Mouse (Mus musculus) testis, adult 2 months (tissue): Measurements from ENCODE around the gene Ppp3r2. TPM values are rescaled to one million over a fixed set of nuclear protein-coding genes. Genes with fewer than 3 reads are reported as not detected.

Source experiments
- H3K27ac ChIP-seq: fragments of 200-500 bp; 2 replicates; pipeline ENCODE4 v1.5.1; 2012; ENCODE audit warnings: low read depth, low read length; ENCODE audit not compliant: control insufficient read depth, insufficient read depth
- H3K27me3 ChIP-seq: fragments of 200-500 bp; 2 replicates; pipeline ENCODE4 v1.6.1; 2012; ENCODE audit warnings: mild to moderate bottlenecking, low read length, moderate library complexity; ENCODE audit not compliant: control insufficient read depth, insufficient read depth
- H3K36me3 ChIP-seq: fragments of 200-500 bp; 2 replicates; pipeline ENCODE4 v1.6.1; 2012; ENCODE audit warnings: mild to moderate bottlenecking, low read length; ENCODE audit not compliant: control insufficient read depth, insufficient read depth
- H3K4me1 ChIP-seq: fragments of 200-500 bp; 2 replicates; pipeline ENCODE4 v1.6.1; 2012; ENCODE audit warnings: low read length; ENCODE audit not compliant: control insufficient read depth, insufficient read depth
- H3K4me3 ChIP-seq: fragments of 200-500 bp; 2 replicates; pipeline ENCODE4 v1.5.1; 2012; ENCODE audit warnings: low read depth, mild to moderate bottlenecking, low read length, moderate library complexity, mixed read lengths; ENCODE audit not compliant: control insufficient read depth
- CTCF ChIP-seq: fragments of 200-500 bp; IDR thresholded peaks from 2 replicates; pipeline ENCODE4 v1.5.1; 2012; ENCODE audit warnings: low read depth, mild to moderate bottlenecking, inconsistent platforms, low read length, moderate library complexity; ENCODE audit not compliant: control insufficient read depth, insufficient read depth, insufficient replicate concordance
- POLR2A ChIP-seq: fragments of 200-500 bp; IDR thresholded peaks from 2 replicates; pipeline ENCODE4 v1.6.1; 2012; ENCODE audit warnings: low read depth, mild to moderate bottlenecking, inconsistent platforms, low read length, moderate library complexity; ENCODE audit not compliant: control insufficient read depth
- polyA plus RNA-seq: library from polyadenylated mRNA; depleted of rRNA; stranded (reverse); fragments of >200 nt; gene quantifications from 2 replicates; pipeline ENCODE4 v1.2.3, GENCODE M21; 2012; rRNA removed

Ppp3r2 gene
- polyA plus RNA-seq, 1 experiment = 153 TPM

GRCm38 (mm10) chr4:49631319-49632138, 50.3 kb downstream of the Ppp3r2 start, which contains the start of gene Rnf20:
TSS of gene Rnf20 (plus strand) at chr4:49632006.
- peaks cover 3% of the 10 kb centered on the region; the same call in 1 of the 2 replicates for H3K36me3 ChIP-seq
- peak within 1 kb of the TSS; percentile 75 for H3K27ac ChIP-seq
- peak within 1 kb of the TSS; percentile 91 for H3K4me3 ChIP-seq
- H3K27me3 ChIP-seq = no peaks in the 10 kb centered on the region
- peaks cover 3% of the 10 kb centered on the region for H3K4me1 ChIP-seq
- TF ChIP-seq POLR2A = peak; percentile 95
- no peak; the same call in 1 of the 2 replicates for TF ChIP-seq CTCF

DNA sequence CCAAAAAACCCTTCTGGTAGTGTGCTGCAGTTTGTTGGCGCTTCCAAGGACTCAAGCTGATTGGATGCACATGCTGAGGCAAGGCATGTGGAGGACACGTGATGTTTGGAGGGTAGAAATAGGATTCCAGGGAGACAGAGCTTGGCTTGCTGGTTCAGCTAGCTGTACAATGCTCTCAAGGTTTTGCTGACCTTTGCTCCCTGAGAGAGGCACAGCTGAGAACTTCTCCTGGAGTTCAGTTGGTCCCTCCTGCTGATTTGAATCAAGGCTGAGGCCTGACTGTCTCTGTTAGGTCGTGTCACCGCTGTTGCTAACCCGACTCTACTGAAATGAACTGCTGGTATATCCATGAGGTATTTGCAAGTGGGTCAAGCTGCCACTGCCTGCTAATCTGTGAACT, 52.9 kb downstream of the Ppp3r2 start:
- no peaks in the 10 kb centered on the region for H3K36me3 ChIP-seq
- H3K4me3 ChIP-seq = no peak overlapping the region
- H3K27ac ChIP-seq = no peak overlapping the region
- TF ChIP-seq POLR2A (no peak), CTCF (no peak)
- H3K27me3 ChIP-seq = no peaks in the 10 kb centered on the region
- peaks cover 3% of the 10 kb centered on the region for H3K4me1 ChIP-seq

Other genes with a start within 250 kb of the Ppp3r2 start
- 0.34 TPM in 1 of 2 replicates, not detected in the other for gene Acnat1, start 208.1 kb downstream of the Ppp3r2 start, polyA plus RNA-seq
- not detected in 2 replicates for gene Baat, start 175.5 kb downstream of the Ppp3r2 start, polyA plus RNA-seq
- 2.3 and 3.0 TPM in 2 replicates for gene Mrpl50, start 160.9 kb downstream of the Ppp3r2 start, polyA plus RNA-seq
- gene Zfp189, start 160.8 kb downstream of the Ppp3r2 start, polyA plus RNA-seq = 4.9 and 5.4 TPM in 2 replicates
- 0.10 and 0.25 TPM in 2 replicates for gene Aldob, start 132.5 kb downstream of the Ppp3r2 start, polyA plus RNA-seq
- gene Tmem246, start 84.1 kb downstream of the Ppp3r2 start, polyA plus RNA-seq = 69.1 and 104 TPM in 2 replicates
- 9.5 and 11.7 TPM in 2 replicates for gene Rnf20, start 50.0 kb downstream of the Ppp3r2 start, polyA plus RNA-seq
- 0.04 and 0.05 TPM in 2 replicates for gene Grin3a, start 163.7 kb upstream of the Ppp3r2 start, polyA plus RNA-seq